Mouse (Mus musculus): ENCODE measurements at regions not wholly inside any gene's neighbourhood (a gene's known extent, or its start where the extent isn't known, plus 50 kb on each side); places are given as distances from the start of the nearest gene placed in this dataset.
A peak's percentile ranks its signal among the peaks of the same experiment; 100 is the strongest.

GRCm38 (mm10) chr7:89088141-89088540 lies 315.9 kb downstream of the Tmem135 start:
- DNase-seq (ENCODE audit: low spot score in 2 of 2): no peak
- intact Hi-C loops (cut with DNase I): no loop called here

GRCm38 (mm10) chr7:89086348-89086747 lies 317.7 kb downstream of the Tmem135 start:
- DNase-seq (ENCODE audit: low spot score in 2 of 2): peak; percentile 24 to 57
- intact Hi-C loops (cut with DNase I): loop anchor here (2.0 kb wide), 2 partner anchors 40 to 332 kb away; no protein-coding TSS in a partner anchor

GRCm38 (mm10) chr7:89073939-89074690 lies 329.9 kb downstream of the Tmem135 start:
- intact Hi-C loops (cut with DNase I): no loop called here
- DNase-seq (ENCODE audit: low spot score in 2 of 2): no peak

GRCm38 (mm10) chr7:89070030-89070429 lies 334.0 kb downstream of the Tmem135 start:
- intact Hi-C loops (cut with DNase I): no loop called here
- DNase-seq (ENCODE audit: low spot score in 2 of 2): no peak

GRCm38 (mm10) chr7:89064462-89064861 lies 339.6 kb downstream of the Tmem135 start:
- DNase-seq (ENCODE audit: low spot score in 2 of 2): no peak
- intact Hi-C loops (cut with DNase I): no loop called here

- intact Hi-C loops (cut with DNase I): no loop called here
- no peak for DNase-seq (ENCODE audit: low spot score in 2 of 2)
Observed at GRCm38 (mm10) chr7:89063630-89064029, 340.4 kb downstream of the Tmem135 start.

- intact Hi-C loops (cut with DNase I): no loop called here
- no peak for DNase-seq (ENCODE audit: low spot score in 2 of 2)
Observed at GRCm38 (mm10) chr7:89054494-89054893, 349.5 kb downstream of the Tmem135 start.

GRCm38 (mm10) chr7:89051240-89051639 lies 352.8 kb downstream of the Tmem135 start:
- DNase-seq (ENCODE audit: low spot score in 2 of 2): peak; percentile 23 to 52
- intact Hi-C loops (cut with DNase I): no loop called here

- intact Hi-C loops (cut with DNase I): loop anchor here (10.0 kb wide), 1 partner anchor 1932 kb away; no protein-coding TSS in a partner anchor
Observed at GRCm38 (mm10) chr7:89046405-89047217, 357.4 kb downstream of the Tmem135 start.

GRCm38 (mm10) chr7:89042977-89043376 lies 361.0 kb downstream of the Tmem135 start:
- DNase-seq (ENCODE audit: low spot score in 2 of 2): peak in 1 of 2 experiments; percentile 49
- intact Hi-C loops (cut with DNase I): loop anchor here (5.0 to 10.0 kb wide), 2 partner anchors 1476 to 1928 kb away; no protein-coding TSS in a partner anchor

More at GRCm38 (mm10) chr7:89046405-89047217, 357.4 kb downstream of the Tmem135 start:
- DNase-seq (ENCODE audit: low spot score in 2 of 2): no peak

- intact Hi-C loops (cut with DNase I): loop anchor here (5.0 to 10.0 kb wide), 2 partner anchors 1474 to 1926 kb away; no protein-coding TSS in a partner anchor
- DNase-seq (ENCODE audit: low spot score in 2 of 2): no peak
Observed at GRCm38 (mm10) chr7:89041287-89041686, 362.7 kb downstream of the Tmem135 start.

- DNase-seq (ENCODE audit: low spot score in 2 of 2): no peak
- intact Hi-C loops (cut with DNase I): loop anchor here (5.0 to 10.0 kb wide), 2 partner anchors 1473 to 1925 kb away; no protein-coding TSS in a partner anchor
Observed at GRCm38 (mm10) chr7:89040139-89040538, 363.9 kb downstream of the Tmem135 start.

GRCm38 (mm10) chr7:89035138-89035996 lies 368.7 kb downstream of the Tmem135 start:
- DNase-seq (ENCODE audit: low spot score in 2 of 2): peak in 1 of 2 experiments; percentile 34
- intact Hi-C loops (cut with DNase I): loop anchor here (10.0 kb wide), 1 partner anchor 491 kb away; no protein-coding TSS in a partner anchor

GRCm38 (mm10) chr7:89023230-89024030 lies 380.6 kb downstream of the Tmem135 start:
- intact Hi-C loops (cut with DNase I): no loop called here
- DNase-seq (ENCODE audit: low spot score in 2 of 2): no peak

GRCm38 (mm10) chr7:88998815-88999392 lies 405.1 kb downstream of the Tmem135 start:
- no peak for DNase-seq (ENCODE audit: low spot score in 2 of 2)
- intact Hi-C loops (cut with DNase I): no loop called here

GRCm38 (mm10) chr7:88997815-88998477 lies 406.1 kb downstream of the Tmem135 start:
- intact Hi-C loops (cut with DNase I): no loop called here
- no peak for DNase-seq (ENCODE audit: low spot score in 2 of 2)

GRCm38 (mm10) chr7:88974436-88974835 lies 429.6 kb downstream of the Tmem135 start:
- DNase-seq (ENCODE audit: low spot score in 2 of 2): no peak
- intact Hi-C loops (cut with DNase I): no loop called here

GRCm38 (mm10) chr7:88960841-88961240 lies 443.2 kb downstream of the Tmem135 start:
- no peak for DNase-seq (ENCODE audit: low spot score in 2 of 2)
- intact Hi-C loops (cut with DNase I): no loop called here

All from left cerebral cortex, postnatal 25 days (tissue).